Mouse (Mus musculus) kidney, embryonic 16.5 days (tissue): ENCODE measurements around the gene Zfp866. TPM values are rescaled to one million over a fixed set of nuclear protein-coding genes. Genes with fewer than 3 reads are reported as not detected.

Source experiments
- ATAC-seq: fragments of 200-750 bp; cut with Nextera tagmentation; 2 replicates; pipeline ENCODE4 v1.8.0; 2017; ENCODE audit warnings: moderate TSS enrichment; ENCODE audit not compliant: low FRiP score, low TSS enrichment
- H3K27ac ChIP-seq: fragments of 300-500 bp; sonication (generic); 2 replicates; pipeline ENCODE4 v1.5.1; 2014; ENCODE audit warnings: low read length
- H3K27me3 ChIP-seq: fragments of 300-500 bp; sonication (generic); 2 replicates; pipeline ENCODE4 v1.6.1; 2014; ENCODE audit warnings: low read length, control low read depth, mixed read lengths; ENCODE audit not compliant: insufficient read depth
- H3K36me3 ChIP-seq: fragments of 300-500 bp; sonication (generic); 2 replicates; pipeline ENCODE4 v1.6.1; 2014; ENCODE audit warnings: low read length, control low read depth, mixed read lengths; ENCODE audit not compliant: insufficient read depth
- H3K4me1 ChIP-seq: fragments of 300-500 bp; sonication (generic); 2 replicates; pipeline ENCODE4 v1.6.1; 2014; ENCODE audit warnings: low read length, control low read depth, mixed read lengths; ENCODE audit not compliant: insufficient read depth
- H3K4me2 ChIP-seq: fragments of 300-500 bp; sonication (generic); replicated peaks from 2 replicates; pipeline ENCODE4 v1.6.1; 2014; ENCODE audit warnings: low read depth, low read length
- H3K4me3 ChIP-seq: fragments of 300-500 bp; sonication (generic); 2 replicates; pipeline ENCODE4 v1.5.1; 2014; ENCODE audit warnings: mild to moderate bottlenecking, low read length
- H3K9ac ChIP-seq: fragments of 300-500 bp; sonication (generic); replicated peaks from 2 replicates; pipeline ENCODE4 v1.6.1; 2014; ENCODE audit warnings: low read length
- H3K9me3 ChIP-seq: fragments of 300-500 bp; sonication (generic); 2 replicates; pipeline ENCODE4 v1.6.1; 2016; ENCODE audit warnings: low read length, control low read depth
- WGBS: fragments of 180-500 bp; shearing (Covaris S2); extraction: QIAGEN DNeasy Blood & Tissue Kit; methylation state at CpG from one replicate; pipeline ENCODE4 v1.1.7; 2014; 5-methylcytosine and 5-hydroxymethylcytosine counted together
- polyA plus RNA-seq: library from polyadenylated mRNA; unstranded; fragments of >200 nt; fragmentation: Nextera tagmentation; extraction: Ambion mirVana; gene quantifications from 2 replicates; pipeline ENCODE4 v1.2.1, GENCODE M21; 2015

Zfp866 gene
- polyA plus RNA-seq, result 30.1 and 32.8 TPM in 2 replicates

GRCm38 (mm10) chr8:69790773-69791367 is at the start of gene Zfp866, which contains the start of gene Atp13a1:
Gene Zfp866, minus strand, starts transcription at chr8:69791178.
Gene Atp13a1, plus strand, starts transcription at chr8:69791163.
- H3K27me3 ChIP-seq, result no peaks in the 10 kb centered on the region
- WGBS, result 0% methylated on average over 38 of the region's 38 CpGs
- peaks cover 23% of the 10 kb centered on the region for H3K4me1 ChIP-seq
- H3K27ac ChIP-seq, result peak within 1 kb of the TSS; percentile 92
- H3K36me3 ChIP-seq, result peaks cover 9% of the 10 kb centered on the region; the same call in 1 of the 2 replicates
- H3K9ac ChIP-seq, result peak within 1 kb of the TSS; percentile 94
- H3K9me3 ChIP-seq, result no peaks in the 10 kb centered on the region
- ATAC-seq, result peak; percentile 96
- peak within 1 kb of the TSS; percentile 77 for H3K4me2 ChIP-seq
- peak within 1 kb of the TSS; percentile 99 for H3K4me3 ChIP-seq

GRCm38 (mm10) chr8:69837057-69837682 is 46.2 kb upstream of the Zfp866 start:
- H3K4me3 ChIP-seq, result no peak overlapping the region
- no peak overlapping the region for H3K4me2 ChIP-seq
- WGBS, result 65% methylated on average over 8 of the region's 8 CpGs
- no peak overlapping the region for H3K27ac ChIP-seq
- no peak for ATAC-seq
- H3K9me3 ChIP-seq, result no peaks in the 10 kb centered on the region
- no peaks in the 10 kb centered on the region for H3K36me3 ChIP-seq
- no peak overlapping the region for H3K9ac ChIP-seq
- H3K4me1 ChIP-seq, result peaks cover 6% of the 10 kb centered on the region
- no peaks in the 10 kb centered on the region for H3K27me3 ChIP-seq

- H3K27ac ChIP-seq, result no peak within 1 kb of the TSS
- peak within 1 kb of the TSS; percentile 72 for H3K9ac ChIP-seq
- H3K9me3 ChIP-seq, result no peaks in the 10 kb centered on the region
- WGBS, result under 1% methylated on average over 38 of the region's 38 CpGs
- peak within 1 kb of the TSS; percentile 86 for H3K4me2 ChIP-seq
- H3K36me3 ChIP-seq, result peaks cover 4% of the 10 kb centered on the region; the same call in 1 of the 2 replicates
- H3K4me3 ChIP-seq, result peak within 1 kb of the TSS; percentile 60
- ATAC-seq, result peak; percentile 97
- H3K27me3 ChIP-seq, result no peaks in the 10 kb centered on the region
- peaks cover 9% of the 10 kb centered on the region for H3K4me1 ChIP-seq
These were observed 41.4 kb upstream of the Zfp866 start, which contains the start of gene Pbx4 for GRCm38 (mm10) chr8:69832298-69832853. Gene Pbx4, plus strand, starts transcription at chr8:69832491.

GRCm38 (mm10) chr8:69826371-69826770 is 35.4 kb upstream of the Zfp866 start:
- Histone ChIP-seq H3K4me1 (peaks cover 24% of the 10 kb centered on the region), H3K9me3 (no peaks in the 10 kb centered on the region), H3K27me3 (no peaks in the 10 kb centered on the region), H3K4me2 (no peak overlapping the region), H3K9ac (no peak overlapping the region), H3K27ac (no peak overlapping the region), H3K4me3 (no peak overlapping the region), H3K36me3 (peaks cover 13% of the 10 kb centered on the region; the same call in 1 of the 2 replicates)
- ATAC-seq, result no peak
- WGBS, result 91% methylated on average over 12 of the region's 12 CpGs

- H3K36me3 ChIP-seq, result peaks cover 9% of the 10 kb centered on the region; the same call in 1 of the 2 replicates
- H3K4me1 ChIP-seq, result peaks cover 25% of the 10 kb centered on the region
- no peaks in the 10 kb centered on the region for H3K9me3 ChIP-seq
- 1% methylated on average over 32 of the region's 35 CpGs for WGBS
- peak within 1 kb of the TSS; percentile 72 for H3K9ac ChIP-seq
- peak; percentile 88 for ATAC-seq
- H3K27ac ChIP-seq, result peak within 1 kb of the TSS; percentile 74
- H3K4me3 ChIP-seq, result peak within 1 kb of the TSS; percentile 50
- peak within 1 kb of the TSS; percentile 82 for H3K4me2 ChIP-seq
- H3K27me3 ChIP-seq, result no peaks in the 10 kb centered on the region
These were observed 31.6 kb upstream of the Zfp866 start, which contains the start of gene Lpar2 for GRCm38 (mm10) chr8:69822386-69823191. Gene Lpar2, plus strand, starts transcription at chr8:69822429.

GRCm38 (mm10) chr8:69821971-69822385 is 31.0 kb upstream of the Zfp866 start:
- Histone ChIP-seq H3K4me3 (peak overlapping the region; percentile 50), H3K27ac (peak overlapping the region; percentile 74), H3K27me3 (no peaks in the 10 kb centered on the region), H3K4me1 (peaks cover 25% of the 10 kb centered on the region), H3K4me2 (peak overlapping the region; percentile 82), H3K9me3 (no peaks in the 10 kb centered on the region), H3K9ac (peak overlapping the region; percentile 72), H3K36me3 (peaks cover 6% of the 10 kb centered on the region; the same call in 1 of the 2 replicates)
- 2% methylated on average over 15 of the region's 22 CpGs for WGBS
- ATAC-seq, result peak; percentile 23; the same call in 1 of the 2 replicates

GRCm38 (mm10) chr8:69820466-69820865 is 29.5 kb upstream of the Zfp866 start:
- Histone ChIP-seq H3K4me3 (no peak overlapping the region), H3K9me3 (no peaks in the 10 kb centered on the region), H3K9ac (no peak overlapping the region), H3K27ac (no peak overlapping the region), H3K36me3 (0 out of 2 replicates have a peak, but pooled peaks cover 5% of the 10 kb centered on the region), H3K27me3 (no peaks in the 10 kb centered on the region), H3K4me1 (peaks cover 30% of the 10 kb centered on the region), H3K4me2 (no peak overlapping the region)
- ATAC-seq, result peak; percentile 8; the same call in 1 of the 2 replicates
- 75% methylated on average over 9 of the region's 9 CpGs for WGBS

GRCm38 (mm10) chr8:69815396-69815795 is 24.4 kb upstream of the Zfp866 start:
- H3K4me3 ChIP-seq, result no peak overlapping the region
- H3K36me3 ChIP-seq, result peaks cover 24% of the 10 kb centered on the region
- H3K9me3 ChIP-seq, result no peaks in the 10 kb centered on the region
- 89% methylated on average over 4 of the region's 4 CpGs for WGBS
- H3K9ac ChIP-seq, result no peak overlapping the region
- 0 out of 2 replicates have a peak, but pooled peaks cover 5% of the 10 kb centered on the region for H3K4me1 ChIP-seq
- no peaks in the 10 kb centered on the region for H3K27me3 ChIP-seq
- no peak overlapping the region for H3K4me2 ChIP-seq
- no peak overlapping the region for H3K27ac ChIP-seq
- no peak for ATAC-seq

GRCm38 (mm10) chr8:69814881-69815280 is 23.9 kb upstream of the Zfp866 start:
- Histone ChIP-seq H3K4me1 (0 out of 2 replicates have a peak, but pooled peaks cover 5% of the 10 kb centered on the region), H3K36me3 (peaks cover 24% of the 10 kb centered on the region), H3K9ac (no peak overlapping the region), H3K9me3 (no peaks in the 10 kb centered on the region), H3K4me3 (no peak overlapping the region), H3K27ac (no peak overlapping the region), H3K27me3 (no peaks in the 10 kb centered on the region), H3K4me2 (no peak overlapping the region)
- no peak for ATAC-seq
- 82% methylated on average over 2 of the region's 2 CpGs for WGBS
